Comparison of ENCODE assay signal across 26 mouse cellular contexts in the genomic region with DNA sequence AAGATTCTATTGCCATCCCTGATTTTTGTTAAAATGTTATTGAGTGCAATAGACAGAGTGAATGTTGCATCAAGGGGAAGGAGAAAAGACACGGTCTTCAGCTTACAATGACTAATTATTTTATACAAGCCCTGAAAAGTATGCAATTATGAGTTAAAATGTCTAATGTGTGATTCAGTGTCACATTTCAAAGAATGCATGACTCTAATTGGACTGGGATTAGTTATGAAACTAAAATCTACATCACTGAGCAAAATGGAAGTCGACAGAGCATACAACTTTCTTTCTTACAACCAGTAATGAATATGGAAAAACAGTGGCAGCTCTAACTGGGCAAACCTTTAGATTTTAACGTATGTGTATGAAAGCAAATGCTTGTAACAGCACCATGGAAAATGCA.
"Had no signal": no experiment of that assay in that cellular context is flagged by ENCODE, and none has a peak within 500 bp of the region (broad histone marks: within the 10 kb centered on the region; RNA-seq: fewer than 3 reads in every experiment).

No protein-coding gene starts in this region.

- H3K4me3 ChIP-seq: heart, embryonic 10.5 days; heart, embryonic 12.5 days; hindbrain, embryonic 10.5 days; hindbrain, embryonic 12.5 days; intestine, embryonic 15.5 days; layer of hippocampus, adult 2 months; limb, embryonic 13.5 days; limb, embryonic 15.5 days; liver, embryonic 12.5 days had no signal

- H3K9me3 ChIP-seq: heart, embryonic 10.5 days; heart, embryonic 12.5 days; hindbrain, embryonic 10.5 days; hindbrain, embryonic 12.5 days; intestine, embryonic 15.5 days; limb, embryonic 13.5 days; limb, embryonic 15.5 days; liver, embryonic 12.5 days had no signal

- H3K9ac ChIP-seq: heart, embryonic 12.5 days; hindbrain, embryonic 12.5 days; intestine, embryonic 15.5 days; limb, embryonic 13.5 days; limb, embryonic 15.5 days; liver, embryonic 12.5 days; liver, embryonic 14.5 days had no signal

- H3K36me3 ChIP-seq: heart, embryonic 10.5 days; heart, embryonic 12.5 days; hindbrain, embryonic 10.5 days; hindbrain, embryonic 12.5 days; intestine, embryonic 15.5 days; limb, embryonic 13.5 days; limb, embryonic 15.5 days; liver, embryonic 12.5 days had no signal

- H3K4me1 ChIP-seq: heart, embryonic 10.5 days; heart, embryonic 12.5 days; hindbrain, embryonic 10.5 days; hindbrain, embryonic 12.5 days; intestine, embryonic 15.5 days; limb, embryonic 13.5 days; limb, embryonic 15.5 days; liver, embryonic 12.5 days had no signal

- DNase-seq: gastrocnemius, postnatal 10 days; gastrocnemius, postnatal 25 days; heart, adult 18-20 months; heart, postnatal 10 days; heart, postnatal 4 days; kidney, adult 18-20 months; kidney, adult 8-10 months; kidney, postnatal 10 days; kidney, postnatal 25 days; kidney, postnatal 4 days; layer of hippocampus, adult 9-11 months; layer of hippocampus, postnatal 36 days; left cerebral cortex, postnatal 4 days had no signal

- H3K27me3 ChIP-seq: heart, embryonic 12.5 days; hindbrain, embryonic 12.5 days; intestine, embryonic 15.5 days; limb, embryonic 13.5 days; limb, embryonic 15.5 days; liver, embryonic 12.5 days had no signal

- H3K4me2 ChIP-seq: heart, embryonic 12.5 days; hindbrain, embryonic 12.5 days; intestine, embryonic 15.5 days; limb, embryonic 13.5 days; limb, embryonic 15.5 days; liver, embryonic 12.5 days had no signal

- ATAC-seq: hindbrain, embryonic 16.5 days; inflammation-experienced regulatory T-cells, adult 6 months; intestine, embryonic 15.5 days; intestine, postnatal 0 days; liver, embryonic 12.5 days had no signal

- H3K27ac ChIP-seq: heart, embryonic 10.5 days; hindbrain, embryonic 10.5 days; hindbrain, embryonic 12.5 days; intestine, embryonic 15.5 days; layer of hippocampus, adult 2 months; limb, embryonic 13.5 days; limb, embryonic 15.5 days; liver, embryonic 12.5 days; liver, embryonic 14.5 days had no signal
